In the genomic region with DNA sequence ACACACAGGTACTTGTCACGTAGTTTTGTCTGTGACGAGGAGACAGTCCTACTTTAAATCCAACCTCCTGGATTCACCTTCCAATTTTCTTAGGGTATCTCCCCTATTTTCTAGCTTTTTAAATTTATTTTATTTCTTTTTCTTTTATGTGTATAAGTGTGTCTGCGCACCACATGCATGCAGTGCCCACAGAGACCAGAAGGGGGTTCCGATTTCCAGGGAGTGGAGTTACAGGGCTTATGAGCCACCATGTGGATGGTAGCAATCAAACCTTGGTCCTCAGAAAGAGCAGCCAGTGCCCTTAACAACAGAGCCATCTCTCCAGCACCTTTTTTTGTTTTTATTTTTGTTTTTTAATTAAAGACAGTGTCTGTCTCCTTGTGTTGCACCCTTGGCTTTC, we compare ENCODE assay signal across 17 mouse cellular contexts. TPM values are rescaled to one million over a fixed set of nuclear protein-coding genes. Genes with fewer than 3 reads are reported as not detected.
DNase-seq lines count a peak whose midpoint lies in the region; ATAC-seq and TF ChIP-seq lines count a peak whose summit lies in the region.
"Had no signal": no experiment of that assay in that cellular context is flagged by ENCODE, and none has a peak within 500 bp of the region (broad histone marks: within the 10 kb centered on the region; RNA-seq: fewer than 3 reads in every experiment).

No protein-coding gene starts in this region.

- intact Hi-C loops in gastrocnemius, postnatal 14 days (cut with DNase I; ENCODE audit: low total_unique reads), result no loop called here

- no peaks in the 10 kb centered on the region for H3K4me1 ChIP-seq in kidney, adult 2 months (ENCODE audit: control insufficient read depth, insufficient read depth, low read length)
- no peaks in the 10 kb centered on the region for H3K4me1 ChIP-seq in midbrain, postnatal 0 days (ENCODE audit: insufficient read depth, low read length)
- H3K4me1 ChIP-seq in midbrain, embryonic 16.5 days (ENCODE audit: control insufficient read depth, insufficient read depth, low read length), result no peaks in the 10 kb centered on the region
- H3K4me1 ChIP-seq: embryonic facial prominence, embryonic 15.5 days; heart, embryonic 15.5 days; hindbrain, embryonic 13.5 days; kidney, embryonic 15.5 days had no signal

- no peak for DNase-seq in kidney, adult 2 months
- DNase-seq in kidney, postnatal 10 days, result no peak
- DNase-seq in midbrain, postnatal 0 days (ENCODE audit: low spot score), result no peak
- peak; percentile 24 for DNase-seq in NIH3T3 (ENCODE audit: low read depth)
- DNase-seq in splenic B cell, adult 2 months (ENCODE audit: low read depth, low spot score), result peak; percentile 23
- DNase-seq in cerebellum, adult 18-20 months, result no peak
- no peak for DNase-seq in gastrocnemius, postnatal 14 days
- DNase-seq: adrenal gland, postnatal 36 days; gastrocnemius, postnatal 10 days; right cerebral cortex, postnatal 14 days; thymus, postnatal 14 days had no signal

- WGBS in kidney, adult 2 months, result 99% methylated on average over 4 of the region's 4 CpGs
- WGBS in midbrain, postnatal 0 days, result 94% methylated on average over 4 of the region's 4 CpGs
- WGBS in midbrain, embryonic 16.5 days, result 98% methylated on average over 4 of the region's 4 CpGs

- no peak overlapping the region for H3K9ac ChIP-seq in midbrain, postnatal 0 days (replicated peaks; ENCODE audit: low read length, poor library complexity, severe bottlenecking)
- no peak overlapping the region for H3K9ac ChIP-seq in midbrain, embryonic 16.5 days (ENCODE audit: low read depth, low read length)
- H3K9ac ChIP-seq: embryonic facial prominence, embryonic 15.5 days; heart, embryonic 15.5 days; hindbrain, embryonic 13.5 days; kidney, embryonic 15.5 days had no signal

- H3K4me2 ChIP-seq in midbrain, postnatal 0 days (ENCODE audit: low read depth, low read length, poor library complexity, severe bottlenecking), result no peak overlapping the region
- no peak overlapping the region for H3K4me2 ChIP-seq in midbrain, embryonic 16.5 days (ENCODE audit: low read length)
- H3K4me2 ChIP-seq: embryonic facial prominence, embryonic 15.5 days; heart, embryonic 15.5 days; hindbrain, embryonic 13.5 days; kidney, embryonic 15.5 days had no signal

- no peaks in the 10 kb centered on the region for H3K9me3 ChIP-seq in midbrain, postnatal 0 days (ENCODE audit: low read length)
- no peaks in the 10 kb centered on the region for H3K9me3 ChIP-seq in midbrain, embryonic 16.5 days (replicated peaks; ENCODE audit: control insufficient read depth, low read length, poor library complexity, severe bottlenecking)
- H3K9me3 ChIP-seq: embryonic facial prominence, embryonic 15.5 days; heart, embryonic 15.5 days; hindbrain, embryonic 13.5 days; kidney, embryonic 15.5 days had no signal

- no peak for TF ChIP-seq POLR2A in kidney, adult 2 months (IDR thresholded peaks at IDR 0.05; ENCODE audit: low read depth, low read length)

- no peak overlapping the region for H3K27ac ChIP-seq in kidney, adult 2 months (ENCODE audit: insufficient read depth, low read depth, low read length)
- H3K27ac ChIP-seq in midbrain, postnatal 0 days (ENCODE audit: low read depth, low read length), result no peak overlapping the region
- H3K27ac ChIP-seq in midbrain, embryonic 16.5 days (ENCODE audit: low read length), result no peak overlapping the region
- H3K27ac ChIP-seq: embryonic facial prominence, embryonic 15.5 days; heart, embryonic 15.5 days; hindbrain, embryonic 13.5 days; kidney, embryonic 15.5 days had no signal

- no peaks in the 10 kb centered on the region for H3K27me3 ChIP-seq in kidney, adult 2 months (replicated peaks; ENCODE audit: control insufficient read depth, insufficient read depth, low read length)
- H3K27me3 ChIP-seq in midbrain, postnatal 0 days (ENCODE audit: insufficient read depth, low read length), result no peaks in the 10 kb centered on the region
- no peaks in the 10 kb centered on the region for H3K27me3 ChIP-seq in midbrain, embryonic 16.5 days (ENCODE audit: control insufficient read depth, insufficient read depth, low read depth, low read length)
- H3K27me3 ChIP-seq in splenic B cell, adult 2 months (ENCODE audit: control insufficient read depth, insufficient read depth, low read length, poor library complexity, severe bottlenecking), result no peaks in the 10 kb centered on the region
- H3K27me3 ChIP-seq: embryonic facial prominence, embryonic 15.5 days; heart, embryonic 15.5 days; hindbrain, embryonic 13.5 days; kidney, embryonic 15.5 days had no signal

- H3K36me3 ChIP-seq in kidney, adult 2 months (ENCODE audit: control insufficient read depth, insufficient read depth, low read length), result peaks cover 2% of the 10 kb centered on the region; the same call in 1 of the 2 replicates
- H3K36me3 ChIP-seq in midbrain, postnatal 0 days (ENCODE audit: insufficient read depth, low read length), result peaks cover 26% of the 10 kb centered on the region
- H3K36me3 ChIP-seq in midbrain, embryonic 16.5 days (ENCODE audit: control insufficient read depth, insufficient read depth, low read length), result peaks cover 6% of the 10 kb centered on the region
- H3K36me3 ChIP-seq in splenic B cell, adult 2 months (ENCODE audit: control insufficient read depth, insufficient read depth, low read length, poor library complexity, severe bottlenecking), result no peaks in the 10 kb centered on the region; the same call in 1 of the 2 replicates

- H3K4me3 ChIP-seq in kidney, adult 2 months (ENCODE audit: insufficient read depth, low read depth, low read length), result no peak overlapping the region
- no peak overlapping the region for H3K4me3 ChIP-seq in midbrain, postnatal 0 days (ENCODE audit: low read depth, low read length)
- no peak overlapping the region for H3K4me3 ChIP-seq in midbrain, embryonic 16.5 days (ENCODE audit: low read depth, low read length)
- H3K4me3 ChIP-seq: embryonic facial prominence, embryonic 15.5 days; heart, embryonic 15.5 days; hindbrain, embryonic 13.5 days; kidney, embryonic 15.5 days had no signal

- TF ChIP-seq CTCF in kidney, adult 2 months (conservative IDR thresholded peaks at IDR 0.05; ENCODE audit: insufficient read depth, insufficient read length, low read depth, low read length), result 0 out of 2 replicates have a peak, but pooled peaks have one; percentile 23
- peak; percentile 44 for TF ChIP-seq CTCF in midbrain, postnatal 0 days (IDR thresholded peaks at IDR 0.05)

- no peak for ATAC-seq in midbrain, postnatal 0 days (ENCODE audit: low FRiP score)
- ATAC-seq in midbrain, embryonic 16.5 days, result no peak
- ATAC-seq: forebrain, embryonic 14.5 days had no signal

RNA-seq across cellular contexts. Expression of a gene that starts 24.8 kb away (rescaled TPM):
- polyA plus RNA-seq in kidney, adult 2 months (2012; rRNA removed), result 3.1 and 3.4 TPM in 2 replicates
- 13.5 and 14.2 TPM in 2 replicates for total RNA-seq in midbrain, postnatal 0 days (2014; rRNA removed)
- polyA plus RNA-seq in midbrain, postnatal 0 days (2015; fragmentation: Nextera tagmentation; extraction: Ambion mirVana), result 4.0 and 4.6 TPM in 2 replicates
- polyA plus RNA-seq in midbrain, embryonic 16.5 days (2015; fragmentation: Nextera tagmentation; extraction: Ambion mirVana), result 3.2 and 3.4 TPM in 2 replicates
- total RNA-seq in gastrocnemius, postnatal 14 days (2021), result 1 to 10 TPM; 4.1 to 4.6 TPM

Comparison
In these comparisons a context has a peak if more than half of its experiments do, and no peak if none do; other contexts are left out.
1. DNase-seq: peak in NIH3T3 (single experiment) and splenic B cell, adult 2 months (single experiment); none in kidney, adult 2 months (single experiment), kidney, postnatal 10 days (single experiment), midbrain, postnatal 0 days (single experiment), cerebellum, adult 18-20 months (0 of 2) and gastrocnemius, postnatal 14 days (single experiment).